Mouse (Mus musculus) adrenal gland, postnatal 36 days (tissue): ENCODE results near the gene Thyn1. TPM values are rescaled to one million over a fixed set of nuclear protein-coding genes. Genes with fewer than 3 reads are reported as not detected.

Experiments
- DNase-seq, 2 experiments: peaks; one replicate each; pipeline ENCODE4 v3.0.0; 2021; ENCODE audit warnings: mixed read lengths in 1 of 2
- long read RNA-seq, 2 experiments: library from polyadenylated mRNA; stranded (forward); transcript quantifications; one replicate each; pipeline ENCODE4 v2.0.0; 2021; ENCODE audit warnings: borderline sequencing depth in 2 of 2
- total RNA-seq, 2 experiments: library from RNA; stranded (reverse); gene quantifications; 2 replicates each; pipeline ENCODE4 v1.2.3; 2021

The Thyn1 gene
- total RNA-seq, result 10 to 100 TPM; 40.7 to 45.8 TPM
- long read RNA-seq, experiment 1, transcript Thyn1-201 (8 exons, 918 nt), result major isoform, 11 of 21 reads
- long read RNA-seq, experiment 1, partial matches to known transcripts, result 2 of 21 reads
- long read RNA-seq, experiment 1, other reads (novel, unspliced or antisense), result 4 of 21 reads
- long read RNA-seq, experiment 2, transcript Thyn1-201 (8 exons, 918 nt), result major isoform, 5 of 10 reads
- long read RNA-seq, experiment 2, partial matches to known transcripts, result 1 of 10 reads
- long read RNA-seq, experiment 2, other reads (novel, unspliced or antisense), result 3 of 10 reads

- DNase-seq, result peak; percentile 96 to 97
Observed at GRCm38 (mm10) chr9:26999461-27000395, at the start of gene Thyn1, which contains the start of gene Acad8. Thyn1 (plus strand) TSS chr9:26999710. Acad8 (minus strand) TSS chr9:26999566.

- no peak for DNase-seq
Observed at GRCm38 (mm10) chr9:26977754-26978153, 21.8 kb upstream of the Thyn1 start.

GRCm38 (mm10) chr9:26978776-26979175 is 20.7 kb upstream of the Thyn1 start:
- DNase-seq, result no peak

GRCm38 (mm10) chr9:26985090-26985613 is 14.4 kb upstream of the Thyn1 start:
- DNase-seq, result no peak

GRCm38 (mm10) chr9:26985668-26986277 is 13.7 kb upstream of the Thyn1 start:
- no peak for DNase-seq

- DNase-seq, result no peak
Observed at GRCm38 (mm10) chr9:26990181-26990580, 9.3 kb upstream of the Thyn1 start.

- DNase-seq, result no peak
Observed at GRCm38 (mm10) chr9:26993118-26993517, 6.4 kb upstream of the Thyn1 start.

- DNase-seq, result no peak
Observed at GRCm38 (mm10) chr9:26993900-26994299, 5.6 kb upstream of the Thyn1 start.

- no peak for DNase-seq
Observed at GRCm38 (mm10) chr9:26997062-26997461, 2.4 kb upstream of the Thyn1 start.

GRCm38 (mm10) chr9:26997501-26997900 is 2.0 kb upstream of the Thyn1 start:
- DNase-seq, result no peak

- no peak for DNase-seq
Observed at GRCm38 (mm10) chr9:26998669-26999460, 645 bp upstream of the Thyn1 start.

- no peak for DNase-seq
Observed at GRCm38 (mm10) chr9:27005231-27005630, 5.7 kb downstream of the Thyn1 start.

- no peak for DNase-seq
Observed at GRCm38 (mm10) chr9:27005933-27006332, 6.4 kb downstream of the Thyn1 start.

GRCm38 (mm10) chr9:27006866-27007265 is 7.4 kb downstream of the Thyn1 start:
- no peak for DNase-seq

GRCm38 (mm10) chr9:27009231-27009630 is 9.7 kb downstream of the Thyn1 start:
- no peak for DNase-seq

GRCm38 (mm10) chr9:27011572-27011971 is 12.1 kb downstream of the Thyn1 start:
- DNase-seq, result no peak

GRCm38 (mm10) chr9:27018961-27019360 is 19.5 kb downstream of the Thyn1 start:
- DNase-seq, result no peak

- no peak for DNase-seq
Observed at GRCm38 (mm10) chr9:27023681-27024080, 24.2 kb downstream of the Thyn1 start.

- no peak for DNase-seq
Observed at GRCm38 (mm10) chr9:27026708-27027107, 27.2 kb downstream of the Thyn1 start.

- peak; percentile 54 to 68 for DNase-seq
Observed at GRCm38 (mm10) chr9:27029022-27029827, 29.7 kb downstream of the Thyn1 start.
